Mouse (Mus musculus): ENCODE measurements at regions not wholly inside any gene's neighbourhood (a gene's known extent, or its start where the extent isn't known, plus 50 kb on each side); places are given as distances from the start of the nearest gene placed in this dataset.

DNA sequence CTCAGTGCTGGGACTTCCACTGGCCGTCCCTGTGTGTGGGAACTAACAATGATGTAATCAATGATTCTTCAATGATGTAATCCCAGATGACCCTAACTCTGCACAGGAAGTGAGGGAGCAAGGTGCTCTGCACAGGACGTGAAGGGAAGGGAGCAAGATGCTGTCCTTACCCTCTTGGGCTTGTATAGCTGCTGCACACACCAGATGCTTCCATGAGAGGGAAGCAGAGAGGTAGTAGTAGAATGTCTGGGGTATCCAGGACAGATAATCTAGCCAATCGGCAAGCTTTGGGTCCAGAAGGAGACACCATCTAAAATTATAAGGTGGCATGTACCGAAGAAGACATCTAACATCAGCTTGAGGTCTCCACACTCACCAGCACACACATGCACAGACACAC, 314.3 kb downstream of the Cdh26 start:
- TF ChIP-seq POLR2A (IDR thresholded peaks at IDR 0.05; ENCODE audit: borderline replicate concordance, extremely low read depth, low read depth, low read length), result no peak
- no peak for TF ChIP-seq CTCF (IDR thresholded peaks at IDR 0.05; ENCODE audit: insufficient read depth, low read length)
